Mouse (Mus musculus) bone marrow, adult 2 months (tissue): ENCODE measurements at regions not wholly inside any gene's neighbourhood (a gene's known extent, or its start where the extent isn't known, plus 50 kb on each side); places are given as distances from the start of the nearest gene placed in this dataset.

Experiments used
- CTCF ChIP-seq: fragments of 200-500 bp; IDR thresholded peaks from 2 replicates; pipeline ENCODE4 v1.5.1; 2011; ENCODE audit warnings: low read length, control low read depth; ENCODE audit not compliant: control insufficient read depth, insufficient read depth
- POLR2A ChIP-seq: fragments of 200-500 bp; IDR thresholded peaks from 2 replicates; pipeline ENCODE4 v1.6.1; 2011; ENCODE audit warnings: low read depth, mild to moderate bottlenecking, control low read depth, low read length, borderline replicate concordance; ENCODE audit not compliant: control insufficient read depth

DNA sequence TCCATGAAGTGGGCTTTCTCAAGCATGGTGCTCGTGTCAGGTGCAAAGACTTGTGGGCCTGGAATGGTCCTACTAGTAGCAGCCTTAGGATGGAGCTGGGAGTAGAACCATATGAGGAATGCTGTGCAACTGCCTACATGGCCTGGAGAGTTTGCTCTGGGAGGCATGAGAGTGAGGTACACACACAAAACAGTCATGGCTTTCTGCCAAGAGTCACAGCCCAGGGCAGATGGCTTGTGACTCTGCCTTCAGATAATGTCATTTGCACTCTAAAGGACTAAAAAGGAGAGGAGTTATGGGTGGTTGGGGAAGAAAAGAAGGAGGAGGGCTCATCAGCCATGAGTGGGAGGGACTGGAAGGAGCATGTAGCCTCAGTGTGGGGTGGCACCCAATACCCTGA, 263.1 kb downstream of the Cbln1 start:
- TF ChIP-seq CTCF = no peak
- TF ChIP-seq POLR2A = no peak
